Mouse (Mus musculus) ES-E14 (cell line): Measurements from ENCODE around the gene Htr5b. TPM values are rescaled to one million over a fixed set of nuclear protein-coding genes. Genes with fewer than 3 reads are reported as not detected.

ENCODE experiments used
- DNase-seq: peaks from one replicate; pipeline ENCODE4 v3.0.0-alpha.2; 2013; ENCODE audit warnings: low read depth, low spot score
- H3K27ac ChIP-seq: 2 replicates; pipeline ENCODE4 v1.5.1; 2012; ENCODE audit warnings: low read depth, mild to moderate bottlenecking, low read length, moderate library complexity, mixed read lengths; ENCODE audit not compliant: poor library complexity, insufficient read depth, severe bottlenecking
- H3K36me3 ChIP-seq: 2 replicates; pipeline ENCODE4 v1.6.1; 2012; ENCODE audit warnings: mild to moderate bottlenecking, low read length, moderate library complexity, mixed read lengths; ENCODE audit not compliant: control insufficient read depth, poor library complexity, insufficient read depth, severe bottlenecking
- H3K4me1 ChIP-seq, 2 experiments: fragments of 150-350 bp in 1 of 2; sonication (generic) in 1 of 2; 2 replicates each; pipeline ENCODE4 v1.6.1; 2012; ENCODE audit warnings: low read length in 2 of 2, mild to moderate bottlenecking in 1 of 2, mixed read lengths in 1 of 2; ENCODE audit not compliant: control insufficient read depth in 2 of 2, insufficient read depth in 2 of 2, poor library complexity in 1 of 2
- H3K4me3 ChIP-seq, 2 experiments: fragments of 150-350 bp in 1 of 2; sonication (generic) in 1 of 2; 2 replicates each; pipeline ENCODE4 v1.5.1; 2012; ENCODE audit warnings: low read length in 2 of 2, low read depth in 1 of 2, mild to moderate bottlenecking in 1 of 2, mixed read lengths in 1 of 2; ENCODE audit not compliant: insufficient read depth in 1 of 2, poor library complexity in 1 of 2, severe bottlenecking in 1 of 2
- H3K9ac ChIP-seq: 2 replicates; pipeline ENCODE4 v1.6.1; 2012; ENCODE audit warnings: low read depth, mild to moderate bottlenecking, low read length, mixed read lengths; ENCODE audit not compliant: poor library complexity, insufficient read depth, severe bottlenecking
- H3K9me3 ChIP-seq: fragments of 150-350 bp; sonication (generic); 2 replicates; pipeline ENCODE4 v1.6.1; 2012; ENCODE audit warnings: low read depth, mild to moderate bottlenecking, low read length; ENCODE audit not compliant: control insufficient read depth, insufficient read depth
- CHD2 ChIP-seq: IDR thresholded peaks from 2 replicates; pipeline ENCODE4 v1.6.1; 2014; ENCODE audit warnings: mild to moderate bottlenecking, low read depth, low read length, inconsistent platforms
- HCFC1 ChIP-seq: IDR thresholded peaks from 2 replicates; pipeline ENCODE4 v1.6.1; 2012; ENCODE audit warnings: low read length, inconsistent platforms, borderline replicate concordance; ENCODE audit not compliant: insufficient read depth
- MAFK ChIP-seq: IDR thresholded peaks from 2 replicates; pipeline ENCODE4 v1.6.1; 2014; ENCODE audit warnings: mild to moderate bottlenecking, low read depth, low read length, inconsistent platforms; ENCODE audit not compliant: insufficient read depth
- ZC3H11A ChIP-seq: IDR thresholded peaks from 2 replicates; pipeline ENCODE4 v1.6.1; 2012; ENCODE audit warnings: low read depth, mild to moderate bottlenecking, inconsistent platforms, low read length, borderline replicate concordance
- ZNF384 ChIP-seq: IDR thresholded peaks from 2 replicates; pipeline ENCODE4 v1.6.1; 2012; ENCODE audit warnings: low read depth, low read length, inconsistent platforms
- in situ Hi-C, 2 experiments: fragments of 600-800 bp; cut with MboI; formaldehyde crosslinking; loops; one replicate each; pipeline ENCODE4 v1.15.1; 2025; ENCODE audit warnings: low sequenced_read_pairs in 2 of 2, inconsistent platforms in 1 of 2; ENCODE audit not compliant: unreplicated experiment in 2 of 2
- total RNA-seq: library from RNA; depleted of rRNA; stranded (reverse); fragments of 300-350 nt; gene quantifications from 2 replicates; pipeline ENCODE4 v1.2.3, GENCODE M21; 2012

Gene Htr5b
- total RNA-seq, 1 experiment = 0.98 TPM

- no peak overlapping the region for H3K27ac ChIP-seq
- H3K9me3 ChIP-seq = no peaks in the 10 kb centered on the region
- in situ Hi-C loops = no loop called here
- no peaks in the 10 kb centered on the region for H3K4me1 ChIP-seq
- no peak for DNase-seq
- H3K36me3 ChIP-seq = peaks cover 8% of the 10 kb centered on the region
- H3K9ac ChIP-seq = no peak overlapping the region
- TF ChIP-seq HCFC1 = no peak
- no peak for TF ChIP-seq MAFK
- TF ChIP-seq CHD2 = no peak
- TF ChIP-seq ZC3H11A = no peak
- no peak for TF ChIP-seq ZNF384
- H3K4me3 ChIP-seq = no peak overlapping the region
Measured at GRCm38 (mm10) chr1:121548667-121549066, 20.4 kb upstream of the Htr5b start.

GRCm38 (mm10) chr1:121546844-121547243, 18.6 kb upstream of the Htr5b start:
- no peaks in the 10 kb centered on the region for H3K4me1 ChIP-seq
- H3K9ac ChIP-seq = no peak overlapping the region
- DNase-seq = no peak
- H3K9me3 ChIP-seq = no peaks in the 10 kb centered on the region
- in situ Hi-C loops = no loop called here
- no peak overlapping the region for H3K27ac ChIP-seq
- H3K4me3 ChIP-seq = no peak overlapping the region
- H3K36me3 ChIP-seq = 0 out of 2 replicates have a peak, but pooled peaks cover 2% of the 10 kb centered on the region
- no peak for TF ChIP-seq MAFK
- no peak for TF ChIP-seq HCFC1
- TF ChIP-seq ZC3H11A = no peak
- no peak for TF ChIP-seq CHD2
- TF ChIP-seq ZNF384 = no peak

GRCm38 (mm10) chr1:121540361-121540760, 12.1 kb upstream of the Htr5b start:
- TF ChIP-seq CHD2 (no peak), MAFK (no peak), ZNF384 (no peak), HCFC1 (no peak), ZC3H11A (no peak)
- in situ Hi-C loops = no loop called here

GRCm38 (mm10) chr1:121531439-121531838, 3.2 kb upstream of the Htr5b start:
- Histone ChIP-seq H3K9me3 (no peaks in the 10 kb centered on the region), H3K27ac (no peak overlapping the region), H3K4me3 (no peak overlapping the region), H3K36me3 (no peaks in the 10 kb centered on the region), H3K4me1 (peaks cover 0 to 4% of the 10 kb centered on the region in 2 experiments; a peak in 2 of 4 replicates), H3K9ac (no peak overlapping the region)
- in situ Hi-C loops = no loop called here
- no peak for TF ChIP-seq CHD2
- TF ChIP-seq HCFC1 = no peak
- TF ChIP-seq MAFK = no peak
- TF ChIP-seq ZNF384 = no peak
- no peak for TF ChIP-seq ZC3H11A
- no peak for DNase-seq

More at GRCm38 (mm10) chr1:121540361-121540760, 12.1 kb upstream of the Htr5b start:
- H3K9me3 ChIP-seq = no peaks in the 10 kb centered on the region
- H3K27ac ChIP-seq = no peak overlapping the region
- H3K4me3 ChIP-seq = no peak overlapping the region
- DNase-seq = no peak
- H3K36me3 ChIP-seq = no peaks in the 10 kb centered on the region
- H3K9ac ChIP-seq = no peak overlapping the region
- H3K4me1 ChIP-seq = no peaks in the 10 kb centered on the region

GRCm38 (mm10) chr1:121529286-121529685, 1.0 kb upstream of the Htr5b start:
- no peak overlapping the region for H3K9ac ChIP-seq
- peaks cover 0 to 4% of the 10 kb centered on the region in 2 experiments; a peak in 2 of 4 replicates for H3K4me1 ChIP-seq
- no peak overlapping the region for H3K27ac ChIP-seq
- no peaks in the 10 kb centered on the region for H3K9me3 ChIP-seq
- in situ Hi-C loops = no loop called here
- H3K4me3 ChIP-seq = no peak overlapping the region
- no peak for TF ChIP-seq ZNF384
- TF ChIP-seq MAFK = no peak
- no peak for TF ChIP-seq ZC3H11A
- TF ChIP-seq CHD2 = no peak
- no peak for TF ChIP-seq HCFC1
- DNase-seq = no peak
- H3K36me3 ChIP-seq = no peaks in the 10 kb centered on the region
